Mouse (Mus musculus): ENCODE results near the gene Vmn1r29.
"Not testable (repeated sequence)": the region's sequence is repeated elsewhere in the genome, so short reads cannot be mapped to it uniquely, and the experiment has no call there.

Gene Vmn1r29

DNA sequence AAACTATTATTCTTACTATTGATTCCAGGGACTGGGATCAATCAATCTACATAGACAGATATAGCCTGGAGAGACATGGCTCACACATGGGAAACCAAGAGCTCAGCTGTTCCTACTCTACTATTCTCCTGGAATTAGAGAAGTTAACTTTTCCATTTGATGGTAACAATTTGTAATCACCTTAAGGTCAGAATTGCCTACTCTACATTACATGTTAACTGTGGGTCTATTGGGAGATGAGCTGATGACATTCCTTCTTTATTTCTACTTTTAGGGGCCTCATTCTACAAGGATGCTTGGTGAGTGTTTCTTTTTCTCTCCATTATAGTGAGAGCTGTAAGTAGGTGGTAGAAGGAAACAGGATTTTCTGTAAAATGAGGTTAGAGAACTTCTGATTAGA lies at the start of gene Vmn1r29:
Vmn1r29 (plus strand) TSS at position 301 of the 400 bp plus-strand sequence.
- no peak for DNase-seq (ENCODE audit: low spot score)

DNA sequence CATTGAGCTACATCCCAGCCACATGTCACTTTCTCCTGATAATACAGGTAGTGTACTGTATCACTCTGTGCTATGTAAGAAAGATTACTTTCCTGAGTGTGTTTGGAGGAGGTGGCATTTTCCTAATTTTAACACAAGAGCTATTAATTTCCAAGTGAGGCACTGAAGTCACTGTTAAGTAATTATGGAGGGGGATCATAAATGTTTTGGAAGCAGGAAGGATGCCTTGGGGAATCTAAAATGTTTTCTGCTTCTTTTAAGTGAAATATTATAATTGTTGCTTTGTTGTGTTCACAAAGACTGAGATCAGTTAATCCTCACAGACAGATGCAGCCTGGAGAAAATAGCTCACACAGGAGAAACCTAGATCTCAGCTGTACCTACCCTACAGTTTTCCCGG lies 39.6 kb upstream of the Vmn1r29 start, which contains the start of gene Vmn1r28:
Vmn1r28 (plus strand) TSS at position 301 of the 400 bp plus-strand sequence.
- DNase-seq (ENCODE audit: low spot score), result no peak

DNA sequence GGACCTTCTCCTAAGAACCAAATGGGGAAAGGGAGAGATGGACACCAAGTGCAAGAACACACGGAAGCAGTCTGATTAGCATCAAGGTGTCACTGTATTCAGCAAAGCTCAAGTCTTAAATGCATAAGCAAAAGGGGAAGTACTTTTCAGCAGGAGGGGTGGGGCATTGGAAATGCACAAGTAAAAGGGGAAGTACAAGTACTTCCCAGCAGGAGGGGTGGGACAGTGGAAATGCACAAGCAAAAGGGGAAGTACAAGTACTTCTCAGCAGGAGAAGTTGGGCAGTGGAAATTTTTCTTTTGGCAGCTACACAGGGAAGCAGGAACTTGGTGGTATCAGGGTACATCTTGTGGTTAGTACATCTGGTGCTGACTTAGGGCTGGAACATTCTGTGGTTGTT lies 21.7 kb upstream of the Vmn1r29 start:
- not testable (repeated sequence) for DNase-seq (ENCODE audit: low spot score)

DNA sequence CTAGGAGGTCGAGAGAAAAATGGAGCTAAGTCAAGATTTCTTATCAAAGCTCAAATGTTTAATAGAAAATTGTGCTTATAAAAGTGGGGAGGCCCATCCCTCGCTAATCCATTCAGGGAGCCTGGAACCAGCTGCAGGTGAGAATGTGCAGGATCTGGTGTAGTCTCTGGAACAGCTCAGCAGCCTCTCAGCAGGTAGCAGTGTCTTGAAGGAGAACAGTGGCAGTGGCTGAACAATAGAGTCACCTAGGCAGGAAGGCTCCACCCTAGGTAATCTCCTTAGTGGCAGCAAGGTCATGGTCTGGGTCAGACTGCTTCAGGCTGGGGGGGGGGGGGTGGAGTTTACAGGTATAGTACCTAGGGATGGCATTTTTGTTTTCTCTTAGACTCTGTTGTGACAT lies 9.1 kb upstream of the Vmn1r29 start:
- no peak for DNase-seq (ENCODE audit: low spot score)

DNA sequence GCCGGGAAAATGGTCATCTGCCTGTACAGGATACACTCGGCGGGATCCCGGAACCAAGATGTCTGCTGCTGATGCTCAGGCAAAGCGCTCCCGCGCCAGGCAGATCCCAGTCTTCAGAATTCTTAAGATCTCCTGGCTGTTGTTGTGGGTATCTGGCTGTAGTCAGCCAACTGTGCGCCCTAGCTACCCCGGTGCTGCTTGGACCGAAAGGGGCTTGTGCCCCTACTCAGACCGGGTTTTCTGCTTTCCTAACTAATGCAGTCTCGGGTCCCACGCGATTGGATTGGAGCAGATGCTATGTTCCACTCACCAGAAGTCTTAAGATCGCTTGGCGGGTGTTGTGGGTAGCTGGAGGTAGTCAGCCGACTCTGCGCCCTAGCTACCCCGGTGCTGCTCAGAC lies 2.8 kb upstream of the Vmn1r29 start:
- DNase-seq (ENCODE audit: low spot score), result not testable (repeated sequence)

DNA sequence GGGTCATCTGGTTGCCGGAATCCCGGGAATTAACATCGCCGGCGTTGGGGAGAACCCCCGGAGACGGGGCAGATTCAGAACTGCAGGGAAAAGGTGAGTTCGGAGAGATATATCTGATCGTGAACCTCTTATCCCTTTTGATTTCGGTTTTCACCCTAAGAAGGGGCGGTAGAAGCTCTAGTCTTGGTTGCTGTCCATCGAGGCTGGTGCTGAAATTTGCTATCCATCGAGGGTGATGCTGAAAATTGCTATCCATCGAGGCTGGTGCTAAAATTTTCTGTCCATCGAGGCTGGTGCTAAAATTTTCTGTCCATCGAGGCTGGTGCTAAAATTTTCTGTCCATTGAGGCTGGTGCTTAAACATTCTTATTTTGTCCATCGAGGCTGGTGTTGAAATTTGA lies 29.3 kb downstream of the Vmn1r29 start:
- DNase-seq (ENCODE audit: low spot score), result not testable (repeated sequence)
